Mouse (Mus musculus) bone marrow, adult 2 months (tissue): ENCODE results near the gene Cmtm1.

ENCODE experiments used
- CTCF ChIP-seq: fragments of 200-500 bp; IDR thresholded peaks from 2 replicates; pipeline ENCODE4 v1.5.1; 2011; ENCODE audit warnings: low read length, control low read depth; ENCODE audit not compliant: control insufficient read depth, insufficient read depth
- POLR2A ChIP-seq: fragments of 200-500 bp; IDR thresholded peaks from 2 replicates; pipeline ENCODE4 v1.6.1; 2011; ENCODE audit warnings: low read depth, mild to moderate bottlenecking, control low read depth, low read length, borderline replicate concordance; ENCODE audit not compliant: control insufficient read depth

- no peak for TF ChIP-seq POLR2A
- no peak for TF ChIP-seq CTCF
Measured at GRCm38 (mm10) chr8:104249442-104249996, 60.4 kb downstream of the Cmtm1 start.
